Mouse (Mus musculus) lung, postnatal 36 days (tissue): Measurements from ENCODE around the gene Rcor1.
"Not testable (repeated sequence)": the region's sequence is repeated elsewhere in the genome, so short reads cannot be mapped to it uniquely, and the experiment has no call there.

Source experiments
- DNase-seq: peaks from one replicate; pipeline ENCODE4 v3.0.0; 2022; ENCODE audit warnings: mixed read lengths

Gene Rcor1

DNA sequence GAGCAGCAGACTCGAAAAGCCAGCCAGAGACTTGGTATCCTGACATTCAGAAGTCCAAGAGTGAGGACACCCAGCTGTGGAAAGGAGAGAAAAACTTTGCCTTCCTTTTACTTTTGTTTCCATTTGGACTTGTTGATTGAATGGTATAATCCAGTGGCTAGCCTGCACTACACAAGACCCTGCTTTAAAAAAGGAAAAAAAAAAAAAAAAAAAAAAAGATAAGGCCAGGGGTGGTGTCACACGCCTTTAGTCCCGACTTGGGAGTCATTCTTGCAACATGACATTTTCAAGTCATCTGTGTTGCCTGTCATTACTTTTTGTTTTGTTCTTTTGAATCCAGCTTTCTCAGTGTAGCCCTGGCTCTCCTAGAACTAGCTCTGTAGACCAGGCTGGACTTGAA is 17.6 kb upstream of the Rcor1 start:
- DNase-seq = no peak

DNA sequence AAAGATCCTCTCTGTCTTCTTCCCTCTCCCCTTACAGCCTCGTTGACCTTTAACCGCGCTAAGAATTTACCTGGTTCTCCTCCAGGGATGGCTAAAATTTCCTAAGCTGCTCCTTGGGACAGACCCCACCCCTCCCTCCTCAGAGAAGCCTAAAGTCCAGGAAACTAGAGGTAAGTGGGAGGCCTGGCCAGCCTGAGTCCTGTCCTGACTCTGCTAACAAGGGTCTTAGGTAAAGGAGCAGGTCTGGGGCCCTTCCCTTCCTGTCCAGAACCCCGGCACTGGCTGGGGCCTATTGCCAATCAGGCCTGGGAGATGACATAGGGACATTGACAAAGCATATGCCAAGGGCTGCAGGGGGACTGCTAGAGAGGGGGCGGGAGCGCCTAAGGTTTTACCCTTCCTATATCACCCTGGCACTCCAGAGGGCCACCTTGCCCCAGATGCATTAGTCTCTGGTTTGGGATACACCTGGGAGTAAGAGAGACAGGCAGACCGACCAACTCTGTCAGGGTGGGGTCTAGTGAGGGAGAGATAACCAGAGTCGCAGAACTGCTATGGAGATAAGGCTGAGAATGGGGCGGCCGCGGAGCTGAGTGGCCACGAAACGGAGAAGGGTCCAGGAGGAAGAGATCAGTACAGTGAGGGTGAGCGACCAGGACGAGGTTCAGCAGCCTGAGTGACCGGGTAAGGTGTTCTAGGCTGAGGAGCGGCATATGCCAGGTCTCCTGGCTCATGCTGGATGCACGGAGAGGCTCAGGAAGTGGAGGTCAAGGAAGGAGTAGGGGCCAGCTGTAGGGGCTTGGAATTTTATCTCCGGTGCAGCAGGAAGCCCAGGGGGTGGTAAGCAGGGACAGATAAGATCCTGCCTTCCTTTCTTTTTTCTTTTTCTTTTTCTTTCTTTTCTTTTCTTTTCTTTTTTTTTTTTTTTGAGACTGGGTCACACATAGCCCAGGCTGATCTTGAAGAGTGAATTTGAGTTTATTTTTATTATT is 10.7 kb upstream of the Rcor1 start:
- no peak for DNase-seq

DNA sequence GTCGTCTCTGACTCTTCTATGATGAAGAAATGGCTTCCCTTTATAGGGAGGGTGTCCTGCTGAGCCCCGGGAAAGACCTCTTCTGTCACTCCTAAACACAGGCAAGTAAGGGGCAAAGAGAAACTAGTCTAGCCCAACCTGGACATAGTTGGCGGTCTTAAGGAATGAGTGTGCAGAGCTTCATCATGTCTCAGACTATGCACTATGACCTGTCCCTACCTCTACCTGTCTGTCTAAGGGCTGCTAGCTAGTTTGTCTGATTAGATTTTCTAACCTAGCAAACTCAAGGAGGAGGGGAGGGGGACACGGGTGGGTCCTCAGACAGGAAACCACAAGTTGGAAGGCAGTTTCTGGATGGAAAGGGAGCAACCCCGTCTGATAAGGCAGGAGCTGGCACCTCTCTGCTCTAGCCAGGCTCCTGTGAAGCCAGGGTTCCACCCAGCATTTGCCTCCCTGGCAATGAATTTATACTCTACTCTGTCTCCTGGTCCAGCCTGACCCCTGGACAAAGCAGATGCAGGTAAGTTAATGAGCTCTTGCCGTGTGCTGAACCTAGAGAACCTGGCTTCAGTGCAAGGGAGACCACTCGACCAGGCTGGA is 9.8 kb upstream of the Rcor1 start:
- no peak for DNase-seq

DNA sequence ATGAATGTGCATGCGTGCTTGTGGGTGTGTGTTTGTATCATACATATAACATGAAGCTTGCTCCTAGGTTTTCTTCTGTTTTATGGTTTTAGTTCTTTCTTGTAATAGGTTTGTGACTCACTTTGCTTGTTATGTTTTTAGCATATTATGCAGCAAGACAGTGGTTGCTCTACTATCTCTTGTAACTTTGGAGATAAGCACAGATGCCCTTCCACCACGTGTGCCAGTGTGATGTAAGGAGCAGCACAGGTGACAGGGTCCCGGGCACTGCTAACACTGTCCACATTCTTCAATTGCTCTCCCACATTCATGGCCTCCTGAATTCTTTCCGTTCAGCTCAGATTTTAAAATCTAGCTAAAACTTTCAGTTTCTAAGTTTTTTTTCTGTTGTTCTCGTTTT is 6.3 kb upstream of the Rcor1 start:
- DNase-seq = no peak

DNA sequence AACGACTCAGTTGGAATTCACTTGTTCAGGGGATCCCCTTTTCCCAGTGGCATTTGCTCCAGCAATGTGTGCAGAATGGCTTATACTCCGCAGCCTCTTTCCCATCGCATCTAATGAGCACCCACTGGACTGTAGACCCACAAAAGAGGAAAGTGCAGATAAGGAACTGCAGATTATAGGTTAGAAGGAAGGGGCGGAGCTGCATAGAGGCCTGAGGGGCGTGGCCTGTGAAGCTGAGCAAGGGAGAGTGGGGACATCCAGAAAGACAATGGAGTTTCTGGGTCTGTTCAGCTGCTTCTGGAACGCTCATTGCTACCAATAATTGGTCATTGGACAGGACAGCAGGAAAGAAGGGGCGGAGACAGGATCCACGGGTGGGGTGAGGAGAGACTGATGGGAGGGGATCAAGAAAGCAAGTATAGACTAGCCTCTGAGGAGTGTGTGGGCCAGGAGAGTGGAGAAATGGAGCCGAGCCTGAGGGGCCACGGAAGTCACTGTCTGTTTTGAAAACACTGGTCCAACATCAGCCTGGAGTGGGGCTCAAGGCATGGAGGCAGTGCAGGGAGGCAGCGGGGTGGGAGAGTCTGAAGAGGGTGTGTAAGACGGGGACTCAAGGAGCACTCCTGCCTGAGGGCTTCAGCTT is 3.8 kb upstream of the Rcor1 start:
- DNase-seq = peak; percentile 77

DNA sequence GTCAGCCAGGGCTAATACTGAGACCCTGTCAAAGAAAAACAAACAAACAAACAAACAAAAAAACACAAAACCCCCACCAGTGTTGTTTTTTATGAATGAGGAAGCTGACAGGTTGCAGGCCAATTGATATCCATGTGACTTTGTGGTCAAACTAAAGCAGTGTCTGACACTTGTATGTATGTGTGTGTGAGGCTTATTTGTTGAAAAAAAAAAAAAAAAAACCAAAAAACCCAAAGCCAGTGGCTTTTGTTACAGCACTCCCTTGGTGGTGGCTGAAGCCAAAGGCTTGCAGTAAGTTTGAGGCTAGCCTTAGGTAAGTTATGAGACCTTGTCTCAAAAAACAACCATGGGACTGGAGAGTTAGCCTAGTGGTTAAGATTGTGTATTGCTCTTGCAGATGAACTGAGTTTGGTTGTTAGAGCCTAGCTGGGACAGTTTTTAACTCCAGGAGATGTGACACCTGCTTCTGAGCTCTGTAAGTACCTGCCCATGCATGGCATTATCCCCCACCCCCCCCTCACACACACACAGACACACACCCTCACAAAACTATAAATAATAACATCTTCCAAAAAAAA is 2.9 kb upstream of the Rcor1 start:
- no peak for DNase-seq

DNA sequence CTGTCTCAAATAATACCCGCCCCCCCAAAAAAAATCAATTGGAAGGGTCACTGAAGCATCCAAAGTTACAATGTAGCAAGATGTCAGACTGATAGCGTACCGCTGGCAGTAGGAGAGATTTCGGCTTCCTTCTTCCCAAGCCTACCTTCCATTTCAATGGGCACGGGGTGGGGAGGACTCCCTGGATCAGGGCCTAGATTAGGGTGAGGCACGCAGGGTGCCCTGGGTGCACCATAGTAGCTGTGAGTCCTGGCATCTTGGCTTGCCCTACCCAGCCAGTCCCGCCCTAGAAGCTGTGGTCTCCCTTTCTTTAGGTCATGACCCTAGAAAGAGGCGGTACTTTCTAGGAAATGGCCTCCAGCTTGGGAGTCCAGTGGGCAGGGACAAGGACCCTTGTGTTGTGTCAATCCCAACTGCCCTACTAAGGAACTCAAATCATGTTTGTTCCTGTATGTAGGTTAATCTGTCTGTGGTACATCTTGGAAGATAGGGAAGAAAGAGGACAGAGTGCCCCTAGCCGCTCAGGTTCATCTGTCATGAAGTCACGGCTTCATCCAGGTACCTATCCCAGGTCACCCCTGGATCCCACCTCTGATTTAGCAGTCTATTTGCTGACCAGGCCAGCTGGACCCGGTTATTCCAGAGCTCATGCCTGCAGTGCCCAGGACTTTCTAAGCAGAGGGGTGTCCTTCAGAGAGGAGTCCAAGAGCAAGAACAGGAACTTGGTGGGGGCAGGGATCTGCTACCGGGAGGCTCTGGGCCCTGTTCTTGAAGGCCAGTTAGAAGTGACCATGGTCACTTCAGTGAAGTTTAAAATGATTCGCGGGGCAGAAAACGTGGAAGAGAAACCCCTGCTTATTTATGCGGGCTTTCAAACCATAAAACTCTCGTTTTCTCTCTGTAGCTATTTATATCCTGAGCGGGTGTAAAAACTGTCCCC is 1.6 kb upstream of the Rcor1 start:
- peak; percentile 37 for DNase-seq

DNA sequence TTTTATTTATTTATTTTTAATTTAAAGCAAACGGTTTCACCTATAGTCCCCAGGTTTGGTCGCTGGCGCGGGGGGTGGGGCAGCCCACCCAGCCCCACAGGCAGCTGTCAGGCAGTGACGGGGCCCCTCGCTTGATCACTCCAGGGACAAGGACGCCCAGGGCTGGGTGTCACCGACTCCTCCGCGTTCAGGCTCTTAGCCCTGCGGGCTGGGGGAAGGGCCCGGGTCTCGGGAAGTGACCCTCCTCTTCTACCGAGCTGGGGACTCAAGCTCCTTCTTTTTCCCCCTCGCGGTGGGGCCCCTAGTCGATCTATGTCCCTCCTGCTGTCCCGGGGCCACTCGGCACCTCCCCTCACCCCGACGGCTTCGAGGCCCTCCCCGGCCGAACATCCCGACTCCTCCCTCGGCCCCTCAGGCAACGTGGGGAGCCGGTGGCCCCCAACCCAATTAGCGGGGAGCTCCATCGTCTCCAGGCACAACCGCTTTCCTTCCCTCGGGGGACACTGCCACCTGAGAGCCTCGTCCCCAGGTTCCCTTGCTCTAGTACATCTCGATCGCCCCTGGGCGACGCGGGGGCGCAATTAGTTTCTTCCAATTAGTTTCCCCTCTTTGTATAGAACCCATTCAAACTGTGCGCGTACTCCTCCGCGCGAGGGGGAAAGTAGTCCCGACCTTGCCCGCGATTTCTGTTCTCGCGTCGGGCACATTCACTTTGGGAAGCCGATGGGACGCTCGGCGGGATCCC is 748 bp upstream of the Rcor1 start:
- DNase-seq = peak; percentile 39

DNA sequence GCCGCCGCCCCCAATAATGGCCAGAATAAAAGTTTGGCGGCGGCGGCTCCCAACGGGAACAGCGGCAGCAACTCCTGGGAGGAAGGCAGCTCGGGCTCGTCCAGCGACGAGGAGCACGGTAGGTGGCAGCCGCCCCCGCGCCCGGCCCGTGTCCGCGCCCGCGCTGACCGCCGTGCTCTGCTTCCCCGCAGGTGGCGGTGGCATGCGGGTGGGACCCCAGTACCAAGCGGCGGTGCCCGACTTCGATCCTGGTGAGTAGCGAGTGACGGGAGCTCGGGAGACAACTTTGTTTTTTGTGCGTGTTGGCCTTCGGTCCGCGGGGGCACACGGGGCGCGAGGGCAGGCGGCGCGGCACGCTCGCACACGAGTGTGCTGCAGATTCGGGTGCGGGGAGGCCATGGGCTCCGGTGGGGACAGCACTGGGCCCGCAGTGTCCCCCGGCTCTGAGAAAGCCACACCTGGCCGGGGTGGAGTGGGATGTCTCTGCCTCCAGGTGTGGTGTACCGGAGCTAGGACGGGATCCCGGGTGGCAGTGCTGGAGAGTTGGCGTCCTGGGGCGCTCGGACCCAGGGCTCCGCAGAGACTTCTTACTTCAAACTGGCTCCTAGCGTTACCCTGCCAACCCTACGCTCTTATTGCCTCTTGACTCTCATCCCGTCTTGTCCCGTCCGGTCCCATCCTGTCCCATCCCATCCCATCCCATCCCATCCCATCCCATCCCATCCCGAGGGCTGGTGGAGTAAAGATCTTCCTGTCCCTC is 800 bp downstream of the Rcor1 start:
- peak; percentile 41 for DNase-seq

DNA sequence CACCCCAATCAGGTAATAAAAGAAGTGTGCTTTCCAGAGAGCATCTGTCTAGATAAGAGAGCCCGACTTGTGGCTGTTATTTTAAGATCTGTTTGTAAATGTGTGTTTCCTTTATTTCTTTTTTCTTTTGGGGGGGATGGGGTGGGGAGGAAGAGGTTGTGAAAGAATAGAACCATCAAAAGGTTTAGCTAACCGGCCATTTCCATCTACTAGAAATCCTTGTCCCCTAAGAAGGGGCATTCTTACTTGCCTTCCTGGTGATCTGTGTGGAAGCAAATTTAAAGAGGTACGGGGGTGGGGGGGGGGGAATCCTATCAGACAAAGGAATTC is 1.3 kb downstream of the Rcor1 start:
- no peak for DNase-seq

DNA sequence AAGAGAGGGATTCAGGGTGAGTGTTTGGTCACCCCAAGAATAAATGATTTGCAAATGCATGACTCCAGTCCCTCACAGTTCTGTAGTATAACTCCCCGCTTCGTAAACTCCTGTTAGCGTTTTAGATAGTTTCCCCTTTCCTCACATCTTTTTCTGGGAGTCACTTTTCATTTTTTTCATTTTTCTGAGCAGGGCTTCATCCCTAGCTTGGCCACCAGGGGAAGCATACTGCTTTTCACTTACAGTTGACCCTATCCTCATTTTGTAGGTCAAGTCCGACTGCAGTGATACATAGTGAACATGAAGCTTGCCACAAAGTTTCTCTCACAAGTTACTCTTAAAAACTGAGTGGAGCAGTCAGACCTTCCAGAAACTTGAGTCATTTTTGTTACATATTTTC is 2.0 kb downstream of the Rcor1 start:
- DNase-seq = peak; percentile 64

DNA sequence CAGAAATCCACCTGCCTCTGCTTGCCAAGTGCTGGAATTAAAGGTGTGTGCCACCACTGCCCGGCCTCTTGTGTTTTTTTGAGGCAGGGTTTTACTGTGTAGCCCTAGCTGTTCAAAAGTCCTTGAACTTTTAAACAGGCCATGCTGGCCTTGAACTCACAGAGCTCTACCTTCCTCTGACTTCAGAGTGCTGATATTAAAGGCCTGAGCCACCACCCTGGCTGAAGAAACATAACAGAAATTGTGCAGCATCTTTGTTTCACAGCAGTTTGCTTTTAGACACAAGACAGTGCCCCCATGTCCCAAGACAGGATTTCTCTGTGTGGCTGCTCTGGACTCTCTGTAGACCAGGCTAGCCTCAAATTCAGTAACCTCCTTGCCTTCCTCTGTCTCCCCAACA is 3.2 kb downstream of the Rcor1 start:
- no peak for DNase-seq

DNA sequence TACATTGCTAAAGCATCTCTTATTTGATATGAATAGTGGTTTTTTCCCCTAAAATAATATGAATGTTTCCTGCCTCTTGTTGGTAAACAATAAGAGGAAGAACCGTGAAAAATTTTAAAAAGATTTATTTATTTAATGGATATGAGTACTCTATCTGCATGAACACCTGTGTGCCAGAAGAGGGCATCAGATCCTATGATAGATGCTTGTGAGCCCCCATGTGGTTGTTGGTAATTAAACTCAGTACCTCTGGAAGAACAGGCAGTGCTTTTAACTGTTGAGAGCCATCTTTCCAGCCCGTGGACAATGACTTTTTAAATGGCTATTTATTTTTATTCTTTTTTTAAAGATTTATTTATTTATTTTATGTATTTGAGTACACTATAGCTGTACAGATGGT is 5.7 kb downstream of the Rcor1 start:
- no peak for DNase-seq

DNA sequence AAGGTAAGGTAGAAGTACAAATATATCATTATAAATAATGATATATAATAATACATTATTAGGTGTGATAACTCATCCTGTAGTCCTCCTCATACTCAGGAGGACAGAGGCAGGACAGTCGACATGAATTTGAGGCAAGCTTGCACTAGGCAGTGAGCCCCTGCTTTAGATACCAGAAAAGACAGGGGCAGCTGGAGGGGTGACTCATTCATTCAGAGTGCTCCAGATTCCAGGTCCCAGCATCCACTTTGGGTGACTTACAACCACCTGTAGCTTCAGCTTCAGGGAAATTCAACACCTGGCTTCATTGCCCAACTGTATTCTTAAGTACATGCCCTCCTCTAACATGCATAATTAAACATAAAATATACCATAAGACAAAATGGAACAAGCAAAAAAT is 7.7 kb downstream of the Rcor1 start:
- no peak for DNase-seq

DNA sequence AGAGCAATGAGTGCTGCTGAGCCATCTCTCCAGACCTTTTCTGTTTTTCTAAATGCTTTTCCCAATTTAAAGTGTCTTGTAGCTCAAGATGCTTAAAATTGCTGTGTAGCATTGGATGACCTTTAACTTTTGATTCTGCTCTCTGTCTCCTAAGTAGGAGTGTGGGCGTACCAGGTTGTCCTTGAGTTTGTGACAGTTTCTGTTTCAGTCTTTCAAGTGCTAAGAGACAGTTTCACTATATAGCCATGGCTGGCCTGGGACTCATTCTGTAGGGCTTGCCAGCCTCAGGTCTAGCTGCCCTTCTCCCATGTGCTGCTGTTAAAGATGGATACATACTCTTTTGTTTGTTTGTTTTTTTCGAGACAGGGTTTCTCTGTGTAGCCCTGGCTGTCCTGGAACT is 9.1 kb downstream of the Rcor1 start:
- no peak for DNase-seq

DNA sequence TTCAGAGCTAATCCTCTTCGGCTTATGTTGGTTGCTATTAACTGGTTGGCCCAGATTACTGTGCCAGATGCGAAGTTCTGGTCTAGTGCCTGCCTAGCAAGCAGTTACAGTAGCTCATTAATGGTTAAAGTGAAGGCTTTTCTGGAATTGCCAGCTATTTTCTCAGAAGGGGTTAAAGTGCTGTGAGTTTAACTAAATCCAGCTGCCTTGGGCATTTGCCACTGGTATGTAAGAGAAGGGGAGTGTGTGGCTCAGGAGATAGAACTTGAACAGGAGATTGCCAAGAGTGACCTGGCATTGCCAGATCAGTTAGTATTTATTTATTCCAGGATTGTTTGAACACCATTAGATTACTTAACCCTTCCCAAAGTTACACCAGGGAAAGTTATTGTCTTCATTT is 11.1 kb downstream of the Rcor1 start:
- DNase-seq = no peak

DNA sequence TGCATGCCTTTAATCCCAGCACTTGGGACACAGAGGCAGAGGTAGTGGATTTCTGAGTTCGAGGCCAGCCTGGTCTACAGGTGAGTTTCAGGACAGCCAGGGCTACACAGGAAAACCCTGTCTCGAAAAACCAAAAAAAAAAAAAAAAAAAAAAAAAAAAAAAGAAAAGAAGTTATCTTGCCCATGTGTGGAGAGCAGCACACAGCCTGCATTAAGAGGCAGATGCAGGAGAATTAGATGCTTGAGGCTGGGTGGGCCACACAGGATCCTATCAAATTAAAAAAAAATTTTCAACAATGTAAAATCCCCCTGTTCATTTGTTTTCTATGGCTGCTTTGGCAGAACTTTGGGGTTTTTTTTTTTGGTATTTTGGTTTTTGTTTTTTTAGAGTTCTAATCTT is 24.2 kb downstream of the Rcor1 start:
- DNase-seq = no peak

DNA sequence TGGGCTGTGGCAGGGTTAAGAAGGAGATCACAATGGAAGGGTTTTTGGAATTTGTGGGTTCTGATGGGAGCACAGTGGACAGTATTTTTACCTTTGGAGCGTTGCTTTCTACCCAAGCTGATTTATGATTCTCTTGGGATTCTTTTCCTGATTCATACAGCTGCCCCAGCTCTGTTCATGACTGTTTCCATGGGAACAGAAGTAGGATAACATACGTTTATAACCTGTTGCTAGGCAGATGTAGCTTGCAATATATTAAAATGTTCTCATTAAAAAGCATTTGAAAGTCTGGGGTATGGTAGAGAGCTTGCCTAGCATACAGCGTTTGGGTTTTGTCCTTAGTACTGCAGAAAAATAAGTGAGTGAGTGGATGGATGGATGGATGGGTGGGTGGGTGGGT is 25.1 kb downstream of the Rcor1 start:
- no peak for DNase-seq

DNA sequence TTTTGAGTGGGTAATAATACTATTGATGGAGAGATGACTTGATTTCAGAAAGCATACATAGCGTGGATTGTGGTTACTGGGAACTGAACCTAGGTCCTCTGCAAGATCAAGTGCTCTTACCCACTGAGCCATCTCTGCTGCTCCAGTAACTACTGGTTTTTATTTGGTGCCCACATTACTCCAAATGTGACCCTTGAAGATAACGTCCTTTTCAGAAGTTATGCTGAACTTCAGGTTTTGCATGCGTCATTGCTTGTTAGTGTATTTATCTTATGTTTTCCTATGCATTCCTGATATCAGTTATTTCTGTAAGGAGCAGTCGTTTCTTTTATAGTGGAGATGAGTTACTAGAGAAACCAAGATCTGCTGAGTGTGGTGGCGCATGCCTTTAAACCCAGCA is 26.2 kb downstream of the Rcor1 start:
- DNase-seq = no peak

DNA sequence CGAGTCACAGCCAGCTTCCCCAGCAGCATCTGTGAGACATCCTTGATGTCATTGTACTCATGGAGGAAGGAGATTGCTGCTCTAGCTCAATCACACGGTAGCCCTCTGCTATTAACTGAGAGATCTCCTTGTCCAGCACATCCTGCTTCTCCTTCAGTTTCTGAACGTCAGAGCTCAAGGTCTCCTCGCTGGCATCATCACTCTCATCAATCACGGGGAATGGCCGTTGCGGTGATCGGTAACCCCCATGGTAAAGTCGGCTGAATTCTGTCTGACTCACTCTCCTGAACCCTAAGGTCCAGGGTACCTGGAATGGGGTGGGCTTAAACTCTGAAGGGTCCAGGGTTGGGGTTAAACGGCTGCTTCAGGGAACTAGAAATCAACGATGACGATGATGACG is 28.7 kb downstream of the Rcor1 start:
- DNase-seq = no peak

DNA sequence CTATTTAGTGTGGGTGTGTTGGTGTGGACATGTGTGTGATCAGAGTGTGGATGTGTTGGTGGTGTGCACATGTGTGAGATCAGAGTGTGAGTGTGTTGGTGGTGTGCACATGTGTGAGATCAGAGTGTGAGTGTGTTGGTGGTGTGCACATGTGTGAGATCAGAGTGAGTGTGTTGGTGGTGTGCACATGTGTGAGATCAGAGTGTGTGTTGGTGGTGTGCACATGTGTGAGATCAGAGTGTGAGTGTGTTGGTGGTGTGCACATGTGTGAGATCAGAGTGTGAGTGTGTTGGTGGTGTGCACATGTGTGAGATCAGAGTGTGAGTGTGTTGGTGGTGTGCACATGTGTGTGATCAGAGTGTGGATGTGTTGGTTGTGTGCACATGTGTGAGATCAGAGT is 30.1 kb downstream of the Rcor1 start:
- DNase-seq = not testable (repeated sequence)
